Mouse (Mus musculus) brain, adult 10 weeks (tissue): ENCODE results near the gene Olfr1393. TPM values are rescaled to one million over a fixed set of nuclear protein-coding genes. Genes with fewer than 3 reads are reported as not detected.

Experiments
- polyA plus RNA-seq: library from polyadenylated mRNA; stranded (reverse); fragments of 350-450 nt; fragmentation: Illumina TruSeq; extraction: RNeasy Lipid Tissue Mini Kit (QIAGEN cat#74804); gene quantifications from one replicate; pipeline ENCODE4 v1.2.3, GENCODE M21; 2015; ENCODE audit warnings: low read depth, low replicate concordance

The Olfr1393 gene
- 0.80 TPM for polyA plus RNA-seq

GRCm38 (mm10) chr11:49278222-49278621 is at the start of gene Olfr1393:
Gene Olfr1393, plus strand, starts transcription at chr11:49278304.

GRCm38 (mm10) chr11:49243727-49244594 is 34.1 kb upstream of the Olfr1393 start, which contains the start of gene Mgat1:
Gene Mgat1, plus strand, starts transcription at chr11:49244191.

DNA sequence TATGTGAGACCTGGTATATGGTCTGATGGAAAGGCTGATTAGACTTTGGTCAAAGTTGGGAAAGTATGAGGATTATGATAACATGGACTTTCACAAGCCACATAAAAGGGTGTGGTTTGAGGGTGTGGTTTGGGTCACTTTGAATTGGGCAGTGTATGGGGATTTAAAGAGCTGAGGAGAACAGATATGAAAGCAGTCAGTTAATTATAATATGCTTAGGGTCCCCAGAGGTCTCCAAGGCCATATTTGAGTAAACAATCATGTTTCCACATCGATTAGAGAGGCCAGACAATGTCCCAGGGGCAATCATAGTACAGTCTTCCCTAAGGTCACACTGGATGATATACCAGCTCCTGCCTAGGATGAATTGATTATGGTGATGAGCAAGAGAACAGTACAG is 6.9 kb downstream of the Olfr1393 start, which contains the start of gene Olfr1392:
Olfr1392 (plus strand) TSS at position 301 of the 400 bp plus-strand sequence.

DNA sequence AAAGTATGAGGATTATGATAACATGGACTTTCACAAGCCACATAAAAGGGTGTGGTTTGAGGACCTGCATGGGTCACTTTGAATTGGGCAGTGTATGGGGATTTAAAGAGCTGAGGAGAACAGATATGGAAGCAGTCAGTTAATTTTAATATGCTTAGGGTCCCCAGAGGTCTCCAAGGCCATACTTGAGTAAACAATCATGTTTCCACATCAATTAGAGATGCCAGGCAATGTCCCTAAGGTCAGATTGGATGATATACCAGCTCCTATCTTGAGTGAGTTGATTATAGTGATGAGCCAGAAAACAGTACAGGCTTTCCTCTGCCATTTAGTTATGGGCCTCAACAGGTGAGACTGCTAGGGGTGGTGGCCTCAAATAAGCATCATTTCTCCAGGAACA is 26.3 kb downstream of the Olfr1393 start, which contains the start of gene Olfr10:
Olfr10 (plus strand) TSS at position 301 of the 400 bp plus-strand sequence.

DNA sequence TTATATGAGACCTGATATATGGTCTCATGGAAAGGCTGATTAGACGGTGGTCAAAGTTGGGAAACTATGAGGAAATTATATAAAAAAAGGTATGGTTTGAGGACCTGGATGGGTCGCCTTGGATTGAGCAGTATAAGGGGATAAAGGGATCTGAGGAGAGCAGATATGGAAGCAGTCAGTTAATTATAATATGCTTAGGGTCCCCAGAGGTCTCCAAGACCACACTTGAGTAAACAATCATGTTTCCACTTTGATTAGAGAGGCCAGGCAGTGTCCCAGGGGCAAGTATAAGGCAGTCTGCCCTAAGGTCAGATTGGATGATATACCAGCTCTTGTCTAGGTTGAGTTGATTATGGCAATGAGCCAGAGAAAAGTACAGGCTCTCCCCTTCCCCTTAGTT is 44.3 kb downstream of the Olfr1393 start, which contains the start of gene Olfr1391:
Olfr1391 (plus strand) TSS at position 301 of the 400 bp plus-strand sequence.

Other genes starting within 250 kb of the Olfr1393 start
- 1.9 TPM for gene 9930111J21Rik2, start 227.1 kb upstream of the Olfr1393 start, polyA plus RNA-seq
- gene Tgtp2, start 214.1 kb upstream of the Olfr1393 start, polyA plus RNA-seq: 1.4 TPM
- 2.4 TPM for gene Ifi47, start 201.7 kb upstream of the Olfr1393 start, polyA plus RNA-seq
- gene Olfr1396, start 163.4 kb upstream of the Olfr1393 start, polyA plus RNA-seq: not detected
- not detected for gene Olfr1395, start 136.0 kb upstream of the Olfr1393 start, polyA plus RNA-seq
- gene Olfr1394, start 123.9 kb upstream of the Olfr1393 start, polyA plus RNA-seq: not detected
- 0.07 TPM for gene Btnl9, start 91.1 kb upstream of the Olfr1393 start, polyA plus RNA-seq
- gene Zfp62, start 75.0 kb upstream of the Olfr1393 start, polyA plus RNA-seq: 28.5 TPM
- 50.2 TPM for gene Mgat1, start 34.1 kb upstream of the Olfr1393 start, polyA plus RNA-seq
- not detected for gene Olfr1392, start 7.0 kb downstream of the Olfr1393 start, polyA plus RNA-seq
- gene Olfr10, start 26.4 kb downstream of the Olfr1393 start, polyA plus RNA-seq: not detected
- not detected for gene Olfr1391, start 44.4 kb downstream of the Olfr1393 start, polyA plus RNA-seq
- gene Olfr1390, start 56.9 kb downstream of the Olfr1393 start, polyA plus RNA-seq: not detected
- not detected for gene Olfr1389, start 144.8 kb downstream of the Olfr1393 start, polyA plus RNA-seq
- gene Olfr1388, start 158.3 kb downstream of the Olfr1393 start, polyA plus RNA-seq: 0.13 TPM
- gene Olfr1387, start 177.0 kb downstream of the Olfr1393 start, polyA plus RNA-seq: not detected
- not detected for gene Olfr1386, start 186.7 kb downstream of the Olfr1393 start, polyA plus RNA-seq
- not detected for gene Olfr1385, start 210.8 kb downstream of the Olfr1393 start, polyA plus RNA-seq
- gene Olfr1384, start 228.4 kb downstream of the Olfr1393 start, polyA plus RNA-seq: not detected
- not detected for gene Olfr1383, start 241.3 kb downstream of the Olfr1393 start, polyA plus RNA-seq
- gene Olfr1382, start 249.9 kb downstream of the Olfr1393 start, polyA plus RNA-seq: not detected